Mouse (Mus musculus) E14TG2a.4 (cell line): ENCODE results near the gene Sec24d.

ENCODE experiments used
- CTCF ChIP-seq: conservative IDR thresholded peaks from 2 replicates; pipeline ENCODE4 v1.5.1; 2014; ENCODE audit warnings: low read length
- POU5F1 ChIP-seq: IDR thresholded peaks from 2 replicates; pipeline ENCODE4 v1.6.1; 2014; ENCODE audit warnings: low read length, borderline replicate concordance

- no peak for TF ChIP-seq CTCF
- no peak for TF ChIP-seq POU5F1
Observed at GRCm38 (mm10) chr3:123334947-123335346, 67.7 kb downstream of the Sec24d start.
